Mouse (Mus musculus) heart, postnatal 0 days (tissue): ENCODE data around the gene Slc9a3r2. TPM values are rescaled to one million over a fixed set of nuclear protein-coding genes. Genes with fewer than 3 reads are reported as not detected.

Experiments used
- ATAC-seq: fragments of 200-750 bp; cut with Nextera tagmentation; 2 replicates; pipeline ENCODE4 v1.8.0; 2017; ENCODE audit warnings: low read depth, moderate number of reproducible peaks, moderate library complexity; ENCODE audit not compliant: insufficient read depth
- DNase-seq: peaks from one replicate; pipeline ENCODE4 v3.0.0-alpha.2; 2016; ENCODE audit warnings: low spot score
- H3K27ac ChIP-seq: fragments of 300-500 bp; sonication (generic); 2 replicates; pipeline ENCODE4 v1.5.1; 2014; ENCODE audit warnings: low read depth, mild to moderate bottlenecking
- H3K27me3 ChIP-seq: fragments of 300-500 bp; sonication (generic); 2 replicates; pipeline ENCODE4 v1.6.1; 2014; ENCODE audit warnings: low read length, mixed read lengths; ENCODE audit not compliant: control insufficient read depth, insufficient read depth
- H3K36me3 ChIP-seq: fragments of 300-500 bp; sonication (generic); replicated peaks from 2 replicates; pipeline ENCODE4 v1.6.1; 2014; ENCODE audit warnings: low read length, mixed read lengths; ENCODE audit not compliant: control insufficient read depth, insufficient read depth
- H3K4me1 ChIP-seq: fragments of 300-500 bp; sonication (generic); 2 replicates; pipeline ENCODE4 v1.6.1; 2014; ENCODE audit warnings: antibody characterized with exemption; ENCODE audit not compliant: control insufficient read depth, insufficient read depth
- H3K4me2 ChIP-seq: fragments of 300-500 bp; sonication (generic); 2 replicates; pipeline ENCODE4 v1.6.1; 2014; ENCODE audit warnings: low read depth, mild to moderate bottlenecking, low read length, moderate library complexity
- H3K4me3 ChIP-seq: fragments of 300-500 bp; sonication (generic); 2 replicates; pipeline ENCODE4 v1.5.1; 2014; ENCODE audit warnings: low read depth, low read length
- H3K9ac ChIP-seq: fragments of 300-500 bp; sonication (generic); replicated peaks from 2 replicates; pipeline ENCODE4 v1.6.1; 2014; ENCODE audit warnings: low read depth, low read length, mixed read lengths
- H3K9me3 ChIP-seq: fragments of 300-500 bp; sonication (generic); replicated peaks from 2 replicates; pipeline ENCODE4 v1.6.1; 2016; ENCODE audit warnings: low read length; ENCODE audit not compliant: control insufficient read depth
- CTCF ChIP-seq: IDR thresholded peaks from 2 replicates; pipeline ENCODE4 v1.5.1; 2016; ENCODE audit warnings: antibody characterized with exemption, control low read depth, low read depth
- EP300 ChIP-seq: IDR thresholded peaks from 2 replicates; pipeline ENCODE4 v1.6.1; 2016; ENCODE audit warnings: antibody characterized with exemption, low read depth
- WGBS: fragments of 180-500 bp; shearing (Covaris S2); extraction: QIAGEN DNeasy Blood & Tissue Kit; methylation state at CpG from one replicate; pipeline ENCODE4 v1.1.7; 2014; 5-methylcytosine and 5-hydroxymethylcytosine counted together
- polyA plus RNA-seq: library from polyadenylated mRNA; unstranded; fragments of >200 nt; fragmentation: Nextera tagmentation; extraction: Ambion mirVana; gene quantifications from 2 replicates; pipeline ENCODE4 v1.2.1, GENCODE M21; 2015
- total RNA-seq: library from RNA; depleted of rRNA; stranded (reverse); fragments of >200 nt; gene quantifications from 2 replicates; pipeline ENCODE4 v1.2.3, GENCODE M21; 2014; ENCODE audit warnings: low replicate concordance

The Slc9a3r2 gene
- total and polyA plus RNA-seq, 2 experiments from 2014 or later: 68.1 to 87.9 TPM

GRCm38 (mm10) chr17:24695326-24696010 is 45.3 kb upstream of the Slc9a3r2 start:
- Histone ChIP-seq H3K9ac (peak overlapping the region; percentile 83), H3K36me3 (peaks cover 7% of the 10 kb centered on the region), H3K4me3 (peak overlapping the region; percentile 87), H3K4me1 (peaks cover 18% of the 10 kb centered on the region), H3K27ac (peak overlapping the region; percentile 69), H3K9me3 (no peaks in the 10 kb centered on the region), H3K4me2 (peak overlapping the region; percentile 73), H3K27me3 (peaks cover 4% of the 10 kb centered on the region)
- DNase-seq (no peak), ATAC-seq (peak; percentile 25)
- WGBS: 10% methylated on average over 47 of the region's 51 CpGs
- TF ChIP-seq CTCF: no peak
- TF ChIP-seq EP300: no peak

- no peaks in the 10 kb centered on the region for H3K36me3 ChIP-seq
- no peak for DNase-seq
- H3K27me3 ChIP-seq: peaks cover 35% of the 10 kb centered on the region
- no peak for TF ChIP-seq EP300
- TF ChIP-seq CTCF: no peak
- H3K4me2 ChIP-seq: no peak overlapping the region
- H3K4me1 ChIP-seq: peaks cover 23% of the 10 kb centered on the region
- WGBS: 83% methylated on average over 5 of the region's 5 CpGs
- H3K9me3 ChIP-seq: no peaks in the 10 kb centered on the region
- H3K27ac ChIP-seq: no peak overlapping the region
- no peak for ATAC-seq
- H3K9ac ChIP-seq: no peak overlapping the region
- H3K4me3 ChIP-seq: no peak overlapping the region
Observed at GRCm38 (mm10) chr17:24692385-24692784, 42.3 kb upstream of the Slc9a3r2 start.

GRCm38 (mm10) chr17:24689251-24690081 is 39.3 kb upstream of the Slc9a3r2 start, which contains the start of gene Syngr3:
Syngr3 (minus strand) TSS chr17:24689955.
- Histone ChIP-seq H3K4me1 (peaks cover 13% of the 10 kb centered on the region; the same call in 1 of the 2 replicates), H3K9ac (peak within 1 kb of the TSS; percentile 28; the same call in 1 of the 2 replicates), H3K9me3 (no peaks in the 10 kb centered on the region), H3K4me3 (peak within 1 kb of the TSS; percentile 44), H3K27ac (no peak within 1 kb of the TSS), H3K27me3 (peaks cover 44% of the 10 kb centered on the region), H3K36me3 (no peaks in the 10 kb centered on the region), H3K4me2 (peak within 1 kb of the TSS; percentile 62)
- TF ChIP-seq EP300 (no peak), CTCF (no peak)
- ATAC-seq (no peak), DNase-seq (no peak)
- 1% methylated on average over 47 of the region's 55 CpGs for WGBS

- TF ChIP-seq EP300 (no peak), CTCF (no peak)
- 24% methylated on average over 23 of the region's 23 CpGs for WGBS
- H3K9ac ChIP-seq: peak overlapping the region; percentile 12; the same call in 1 of the 2 replicates
- 0 out of 2 replicates have a peak, but pooled peaks cover under 1% of the 10 kb centered on the region for H3K36me3 ChIP-seq
- peak overlapping the region; percentile 39 for H3K4me3 ChIP-seq
- H3K9me3 ChIP-seq: no peaks in the 10 kb centered on the region
- H3K27ac ChIP-seq: no peak overlapping the region
- H3K27me3 ChIP-seq: peaks cover 44% of the 10 kb centered on the region
- H3K4me1 ChIP-seq: peaks cover 13% of the 10 kb centered on the region; the same call in 1 of the 2 replicates
- DNase-seq (no peak), ATAC-seq (no peak)
- H3K4me2 ChIP-seq: peak overlapping the region; percentile 58
Observed at GRCm38 (mm10) chr17:24687599-24687998, 37.5 kb upstream of the Slc9a3r2 start.

- Histone ChIP-seq H3K9me3 (no peaks in the 10 kb centered on the region), H3K4me3 (peak overlapping the region; percentile 39), H3K4me1 (peaks cover 13% of the 10 kb centered on the region; the same call in 1 of the 2 replicates), H3K27ac (no peak overlapping the region), H3K9ac (peak overlapping the region; percentile 12; the same call in 1 of the 2 replicates), H3K27me3 (peaks cover 44% of the 10 kb centered on the region), H3K36me3 (peaks cover 5% of the 10 kb centered on the region; the same call in 1 of the 2 replicates), H3K4me2 (peak overlapping the region; percentile 58)
- 3% methylated on average over 24 of the region's 25 CpGs for WGBS
- TF ChIP-seq EP300 (no peak), CTCF (no peak)
- no peak for DNase-seq
- peak; percentile 55 for ATAC-seq
Observed at GRCm38 (mm10) chr17:24687146-24687595, 37.0 kb upstream of the Slc9a3r2 start.
